Mouse (Mus musculus): ENCODE data around the gene Med27.
"Not testable (repeated sequence)": the region's sequence is repeated elsewhere in the genome, so short reads cannot be mapped to it uniquely, and the experiment has no call there.

The Med27 gene

GRCm38 (mm10) chr2:29516621-29517170 lies 170.1 kb downstream of the Med27 start:
- no peak for DNase-seq (ENCODE audit: low spot score in 2 of 2)

- no peak for DNase-seq (ENCODE audit: low spot score in 2 of 2)
Observed at GRCm38 (mm10) chr2:29519402-29519801, 172.8 kb downstream of the Med27 start.

GRCm38 (mm10) chr2:29520206-29520605 lies 173.6 kb downstream of the Med27 start:
- DNase-seq (ENCODE audit: low spot score in 2 of 2) = no peak

GRCm38 (mm10) chr2:29521486-29521885 lies 174.9 kb downstream of the Med27 start:
- no peak for DNase-seq (ENCODE audit: low spot score in 2 of 2)

GRCm38 (mm10) chr2:29523918-29524811 lies 177.5 kb downstream of the Med27 start:
- DNase-seq (ENCODE audit: low spot score in 2 of 2) = no peak

GRCm38 (mm10) chr2:29525273-29525805 lies 178.7 kb downstream of the Med27 start:
- no peak for DNase-seq (ENCODE audit: low spot score in 2 of 2)

- DNase-seq (ENCODE audit: low spot score in 2 of 2) = peak; percentile 45 to 70
Observed at GRCm38 (mm10) chr2:29526266-29526665, 179.6 kb downstream of the Med27 start.

GRCm38 (mm10) chr2:29527480-29527879 lies 180.9 kb downstream of the Med27 start:
- not testable (repeated sequence) for DNase-seq (ENCODE audit: low spot score in 2 of 2)

GRCm38 (mm10) chr2:29528811-29529210 lies 182.2 kb downstream of the Med27 start:
- no peak for DNase-seq (ENCODE audit: low spot score in 2 of 2)

- not testable (repeated sequence) for DNase-seq (ENCODE audit: low spot score in 2 of 2)
Observed at GRCm38 (mm10) chr2:29529788-29530187, 183.2 kb downstream of the Med27 start.

GRCm38 (mm10) chr2:29532173-29532572 lies 185.6 kb downstream of the Med27 start:
- DNase-seq (ENCODE audit: low spot score in 2 of 2) = no peak

GRCm38 (mm10) chr2:29532921-29533320 lies 186.3 kb downstream of the Med27 start:
- no peak for DNase-seq (ENCODE audit: low spot score in 2 of 2)

- no peak for DNase-seq (ENCODE audit: low spot score in 2 of 2)
Observed at GRCm38 (mm10) chr2:29535566-29536244, 189.1 kb downstream of the Med27 start.

- no peak for DNase-seq (ENCODE audit: low spot score in 2 of 2)
Observed at GRCm38 (mm10) chr2:29536481-29536880, 189.9 kb downstream of the Med27 start.

GRCm38 (mm10) chr2:29537334-29537733 lies 190.7 kb downstream of the Med27 start:
- DNase-seq (ENCODE audit: low spot score in 2 of 2) = no peak

GRCm38 (mm10) chr2:29542039-29542438 lies 195.4 kb downstream of the Med27 start:
- no peak for DNase-seq (ENCODE audit: low spot score in 2 of 2)

- no peak for DNase-seq (ENCODE audit: low spot score in 2 of 2)
Observed at GRCm38 (mm10) chr2:29546571-29546970, 200.0 kb downstream of the Med27 start.

- DNase-seq (ENCODE audit: low spot score in 2 of 2) = no peak
Observed at GRCm38 (mm10) chr2:29551816-29552585, 205.4 kb downstream of the Med27 start.

GRCm38 (mm10) chr2:29553945-29554634 lies 207.5 kb downstream of the Med27 start:
- peak in 1 of 2 experiments; percentile 44 for DNase-seq (ENCODE audit: low spot score in 2 of 2)

- DNase-seq (ENCODE audit: low spot score in 2 of 2) = peak in 1 of 2 experiments; percentile 36
Observed at GRCm38 (mm10) chr2:29558561-29558960, 211.9 kb downstream of the Med27 start.

- no peak for DNase-seq (ENCODE audit: low spot score in 2 of 2)
Observed at GRCm38 (mm10) chr2:29559955-29560354, 213.3 kb downstream of the Med27 start.
